Mouse (Mus musculus) embryonic facial prominence, embryonic 14.5 days (tissue): ENCODE results near the gene Calm5. TPM values are rescaled to one million over a fixed set of nuclear protein-coding genes. Genes with fewer than 3 reads are reported as not detected.

Source experiments
- ATAC-seq: fragments of 200-750 bp; cut with Nextera tagmentation; 2 replicates; pipeline ENCODE4 v1.8.0; 2017; ENCODE audit warnings: low read depth, moderate number of reproducible peaks, moderate TSS enrichment
- DNase-seq: peaks from one replicate; pipeline ENCODE4 v3.0.0-alpha.2; 2015; ENCODE audit warnings: low spot score
- H3K27ac ChIP-seq: fragments of 300-500 bp; sonication (generic); replicated peaks from 2 replicates; pipeline ENCODE4 v1.5.1; 2014; ENCODE audit warnings: low read depth, mild to moderate bottlenecking, low read length, moderate library complexity
- H3K27me3 ChIP-seq: fragments of 300-500 bp; sonication (generic); replicated peaks from 2 replicates; pipeline ENCODE4 v1.6.1; 2014; ENCODE audit warnings: low read length; ENCODE audit not compliant: control insufficient read depth, insufficient read depth
- H3K36me3 ChIP-seq: fragments of 300-500 bp; sonication (generic); 2 replicates; pipeline ENCODE4 v1.6.1; 2014; ENCODE audit warnings: low read length, mixed read lengths; ENCODE audit not compliant: control insufficient read depth, insufficient read depth
- H3K4me1 ChIP-seq: fragments of 300-500 bp; sonication (generic); 2 replicates; pipeline ENCODE4 v1.6.1; 2014; ENCODE audit warnings: antibody characterized with exemption, low read length; ENCODE audit not compliant: control insufficient read depth, insufficient read depth
- H3K4me2 ChIP-seq: fragments of 300-500 bp; sonication (generic); 2 replicates; pipeline ENCODE4 v1.6.1; 2014; ENCODE audit warnings: low read depth, mild to moderate bottlenecking, low read length, moderate library complexity, mixed read lengths
- H3K4me3 ChIP-seq: fragments of 300-500 bp; sonication (generic); 2 replicates; pipeline ENCODE4 v1.5.1; 2014; ENCODE audit warnings: low read depth, mild to moderate bottlenecking, low read length
- H3K9ac ChIP-seq: fragments of 300-500 bp; sonication (generic); 2 replicates; pipeline ENCODE4 v1.6.1; 2014; ENCODE audit warnings: low read depth, mild to moderate bottlenecking, low read length, moderate library complexity, mixed read lengths
- H3K9me3 ChIP-seq: fragments of 300-500 bp; sonication (generic); 2 replicates; pipeline ENCODE4 v1.6.1; 2016; ENCODE audit warnings: low read length; ENCODE audit not compliant: control insufficient read depth
- WGBS: fragments of 180-500 bp; shearing (Covaris S2); extraction: QIAGEN DNeasy Blood & Tissue Kit; methylation state at CpG from one replicate; pipeline ENCODE4 v1.1.7; 2014; 5-methylcytosine and 5-hydroxymethylcytosine counted together
- polyA plus RNA-seq: library from polyadenylated mRNA; unstranded; fragments of >200 nt; fragmentation: Nextera tagmentation; extraction: Ambion mirVana; gene quantifications from 2 replicates; pipeline ENCODE4 v1.2.1, GENCODE M21; 2014

Gene Calm5
- polyA plus RNA-seq, 1 experiment from 2014 or later = 0.74 TPM

- H3K27ac ChIP-seq = no peak overlapping the region
- H3K4me1 ChIP-seq = no peaks in the 10 kb centered on the region
- ATAC-seq = no peak
- no peaks in the 10 kb centered on the region for H3K9me3 ChIP-seq
- H3K9ac ChIP-seq = no peak overlapping the region
- no peaks in the 10 kb centered on the region for H3K27me3 ChIP-seq
- H3K36me3 ChIP-seq = no peaks in the 10 kb centered on the region
- H3K4me3 ChIP-seq = no peak overlapping the region
- DNase-seq = no peak
- H3K4me2 ChIP-seq = no peak overlapping the region
- WGBS = 73% methylated on average over 1 of the region's 1 CpGs
Measured at GRCm38 (mm10) chr13:3856252-3856651, 2.3 kb downstream of the Calm5 start.

GRCm38 (mm10) chr13:3861251-3861650, 7.3 kb downstream of the Calm5 start:
- Histone ChIP-seq H3K9ac (no peak overlapping the region), H3K36me3 (no peaks in the 10 kb centered on the region), H3K4me3 (no peak overlapping the region), H3K27me3 (no peaks in the 10 kb centered on the region), H3K9me3 (no peaks in the 10 kb centered on the region), H3K27ac (no peak overlapping the region), H3K4me2 (no peak overlapping the region), H3K4me1 (no peaks in the 10 kb centered on the region)
- DNase-seq (no peak), ATAC-seq (no peak)
- 86% methylated on average over 8 of the region's 8 CpGs for WGBS

GRCm38 (mm10) chr13:3862325-3862724, 8.4 kb downstream of the Calm5 start:
- H3K9me3 ChIP-seq = no peaks in the 10 kb centered on the region
- no peaks in the 10 kb centered on the region for H3K4me1 ChIP-seq
- H3K36me3 ChIP-seq = no peaks in the 10 kb centered on the region
- H3K9ac ChIP-seq = no peak overlapping the region
- 79% methylated on average over 3 of the region's 3 CpGs for WGBS
- H3K4me3 ChIP-seq = no peak overlapping the region
- DNase-seq (no peak), ATAC-seq (no peak)
- no peaks in the 10 kb centered on the region for H3K27me3 ChIP-seq
- no peak overlapping the region for H3K4me2 ChIP-seq
- no peak overlapping the region for H3K27ac ChIP-seq

DNA sequence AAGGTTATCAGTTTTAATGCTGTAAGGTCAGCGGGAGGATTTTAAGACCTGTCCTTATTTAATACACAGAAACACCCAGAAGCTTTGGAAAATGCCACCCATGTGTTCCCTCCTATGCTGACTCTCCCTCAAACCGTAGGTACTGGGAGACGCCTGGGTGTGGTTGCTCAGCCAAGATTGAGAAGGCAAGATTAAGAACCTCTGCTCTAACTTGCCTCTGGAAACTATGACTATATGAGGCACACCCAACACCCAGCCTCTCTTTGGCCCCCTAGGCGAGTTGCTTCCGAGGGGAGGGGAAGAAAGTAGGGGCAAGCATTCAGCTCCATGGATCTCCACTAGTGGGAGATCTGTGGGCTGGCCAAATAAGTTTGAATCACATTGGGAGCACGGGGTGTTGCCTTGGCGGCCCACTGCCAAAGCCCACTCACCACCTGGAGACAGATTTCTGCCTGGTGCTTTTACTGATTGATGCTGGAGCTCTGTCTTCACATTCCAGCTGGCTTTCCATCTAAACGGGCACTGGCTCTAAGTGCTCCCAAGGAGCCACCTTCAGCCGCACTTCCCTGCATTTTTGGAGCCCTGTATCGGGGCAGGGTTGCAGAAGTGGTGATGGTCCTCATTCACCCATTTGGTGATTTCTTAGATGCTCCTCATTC, 9.1 kb downstream of the Calm5 start:
- H3K9ac ChIP-seq = no peak overlapping the region
- no peaks in the 10 kb centered on the region for H3K9me3 ChIP-seq
- ATAC-seq = no peak
- no peaks in the 10 kb centered on the region for H3K27me3 ChIP-seq
- no peak overlapping the region for H3K4me3 ChIP-seq
- H3K36me3 ChIP-seq = no peaks in the 10 kb centered on the region
- 84% methylated on average over 10 of the region's 10 CpGs for WGBS
- no peak for DNase-seq
- no peak overlapping the region for H3K27ac ChIP-seq
- H3K4me1 ChIP-seq = no peaks in the 10 kb centered on the region
- H3K4me2 ChIP-seq = no peak overlapping the region

GRCm38 (mm10) chr13:3865648-3866354, 11.8 kb downstream of the Calm5 start:
- Histone ChIP-seq H3K4me1 (no peaks in the 10 kb centered on the region), H3K36me3 (no peaks in the 10 kb centered on the region)
- no peak for ATAC-seq

GRCm38 (mm10) chr13:3866355-3867052, 12.5 kb downstream of the Calm5 start:
- no peak overlapping the region for H3K27ac ChIP-seq
- H3K4me2 ChIP-seq = no peak overlapping the region
- H3K27me3 ChIP-seq = no peaks in the 10 kb centered on the region
- 86% methylated on average over 8 of the region's 8 CpGs for WGBS
- DNase-seq = no peak
- no peaks in the 10 kb centered on the region for H3K36me3 ChIP-seq
- H3K4me3 ChIP-seq = no peak overlapping the region
- H3K9me3 ChIP-seq = no peaks in the 10 kb centered on the region
- no peak for ATAC-seq
- H3K9ac ChIP-seq = no peak overlapping the region
- H3K4me1 ChIP-seq = no peaks in the 10 kb centered on the region

More at GRCm38 (mm10) chr13:3865648-3866354, 11.8 kb downstream of the Calm5 start:
- Histone ChIP-seq H3K4me3 (no peak overlapping the region), H3K27me3 (no peaks in the 10 kb centered on the region), H3K9ac (no peak overlapping the region), H3K9me3 (no peaks in the 10 kb centered on the region), H3K4me2 (no peak overlapping the region), H3K27ac (no peak overlapping the region)
- 79% methylated on average over 14 of the region's 14 CpGs for WGBS
- DNase-seq = no peak

- DNase-seq (no peak), ATAC-seq (no peak)
- Histone ChIP-seq H3K9ac (no peak overlapping the region), H3K27me3 (no peaks in the 10 kb centered on the region), H3K4me1 (no peaks in the 10 kb centered on the region), H3K36me3 (no peaks in the 10 kb centered on the region), H3K9me3 (no peaks in the 10 kb centered on the region), H3K4me3 (no peak overlapping the region), H3K27ac (no peak overlapping the region), H3K4me2 (no peak overlapping the region)
- WGBS = 76% methylated on average over 6 of the region's 6 CpGs
Measured at GRCm38 (mm10) chr13:3867158-3867557, 13.2 kb downstream of the Calm5 start.

DNA sequence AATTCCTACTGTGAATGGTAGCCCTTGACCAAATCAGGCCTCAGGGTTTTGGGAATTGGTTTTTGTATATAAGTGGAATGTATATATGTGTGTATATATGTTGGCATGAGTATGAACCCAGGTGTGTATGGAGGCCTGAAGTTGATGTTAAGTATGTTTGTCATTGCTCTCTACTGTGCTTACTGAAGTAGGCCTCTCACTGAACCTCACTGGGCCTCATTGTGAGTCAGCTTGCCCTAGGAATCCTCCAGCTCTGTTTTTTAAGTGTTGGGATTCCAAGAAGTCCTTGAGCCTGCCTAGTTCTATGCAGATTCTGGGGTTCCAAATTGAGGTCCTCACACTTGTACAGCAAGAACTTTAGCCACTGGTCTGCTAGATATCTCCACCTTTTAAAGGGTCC, 15.9 kb downstream of the Calm5 start:
- ATAC-seq (no peak), DNase-seq (no peak)
- Histone ChIP-seq H3K9me3 (no peaks in the 10 kb centered on the region), H3K4me1 (no peaks in the 10 kb centered on the region), H3K27ac (no peak overlapping the region), H3K27me3 (no peaks in the 10 kb centered on the region), H3K4me2 (no peak overlapping the region), H3K36me3 (no peaks in the 10 kb centered on the region), H3K4me3 (no peak overlapping the region), H3K9ac (no peak overlapping the region)
